Mouse (Mus musculus) hindbrain, postnatal 0 days (tissue): ENCODE measurements at regions not wholly inside any gene's neighbourhood (a gene's known extent, or its start where the extent isn't known, plus 50 kb on each side); places are given as distances from the start of the nearest gene placed in this dataset.

ENCODE experiments used
- ATAC-seq: fragments of 200-750 bp; cut with Nextera tagmentation; 2 replicates; pipeline ENCODE4 v1.8.0; 2017; ENCODE audit warnings: mild to moderate bottlenecking, moderate TSS enrichment, moderate library complexity
- DNase-seq: peaks from one replicate; pipeline ENCODE4 v3.0.0-alpha.2; 2015; ENCODE audit warnings: low spot score
- H3K27ac ChIP-seq: fragments of 300-500 bp; sonication (generic); 2 replicates; pipeline ENCODE4 v1.5.1; 2014; ENCODE audit warnings: mild to moderate bottlenecking
- H3K27me3 ChIP-seq: fragments of 300-500 bp; sonication (generic); 2 replicates; pipeline ENCODE4 v1.6.1; 2014; ENCODE audit warnings: low read length, mixed read lengths; ENCODE audit not compliant: insufficient read depth
- H3K36me3 ChIP-seq: fragments of 300-500 bp; sonication (generic); 2 replicates; pipeline ENCODE4 v1.6.1; 2014; ENCODE audit warnings: low read length, mixed read lengths; ENCODE audit not compliant: insufficient read depth
- H3K4me1 ChIP-seq: fragments of 300-500 bp; sonication (generic); 2 replicates; pipeline ENCODE4 v1.6.1; 2014; ENCODE audit warnings: antibody characterized with exemption, low read length, mixed read lengths; ENCODE audit not compliant: insufficient read depth
- H3K4me2 ChIP-seq: fragments of 300-500 bp; sonication (generic); 2 replicates; pipeline ENCODE4 v1.6.1; 2014; ENCODE audit warnings: low read depth, mild to moderate bottlenecking, low read length, moderate library complexity, mixed read lengths
- H3K4me3 ChIP-seq: fragments of 300-500 bp; sonication (generic); 2 replicates; pipeline ENCODE4 v1.5.1; 2014; ENCODE audit warnings: low read length
- H3K9ac ChIP-seq: fragments of 300-500 bp; sonication (generic); replicated peaks from 2 replicates; pipeline ENCODE4 v1.6.1; 2014; ENCODE audit warnings: mild to moderate bottlenecking, low read length, moderate library complexity, mixed read lengths
- H3K9me3 ChIP-seq: fragments of 300-500 bp; sonication (generic); 2 replicates; pipeline ENCODE4 v1.6.1; 2016; ENCODE audit warnings: low read length, mixed read lengths
- CTCF ChIP-seq: IDR thresholded peaks from 2 replicates; pipeline ENCODE4 v1.5.1; 2016; ENCODE audit warnings: antibody characterized with exemption, control low read depth, low read depth
- WGBS: fragments of 180-500 bp; shearing (Covaris S2); extraction: QIAGEN DNeasy Blood & Tissue Kit; methylation state at CpG from one replicate; pipeline ENCODE4 v1.1.7; 2014; 5-methylcytosine and 5-hydroxymethylcytosine counted together

GRCm38 (mm10) chr8:34469091-34469490 lies 357.6 kb upstream of the Gm10131 start:
- Histone ChIP-seq H3K27me3 (no peaks in the 10 kb centered on the region), H3K4me2 (no peak overlapping the region), H3K4me1 (peaks cover 8% of the 10 kb centered on the region; the same call in 1 of the 2 replicates), H3K27ac (no peak overlapping the region), H3K9me3 (no peaks in the 10 kb centered on the region), H3K4me3 (no peak overlapping the region), H3K36me3 (no peaks in the 10 kb centered on the region), H3K9ac (no peak overlapping the region)
- TF ChIP-seq CTCF, result no peak
- DNase-seq, result no peak
- 65% methylated on average over 2 of the region's 2 CpGs for WGBS
- ATAC-seq, result no peak

- Histone ChIP-seq H3K4me3 (no peak overlapping the region), H3K27me3 (no peaks in the 10 kb centered on the region), H3K9me3 (no peaks in the 10 kb centered on the region), H3K4me2 (no peak overlapping the region), H3K9ac (no peak overlapping the region), H3K27ac (no peak overlapping the region), H3K36me3 (no peaks in the 10 kb centered on the region), H3K4me1 (0 out of 2 replicates have a peak, but pooled peaks cover 3% of the 10 kb centered on the region)
- no peak for ATAC-seq
- 49% methylated on average over 5 of the region's 5 CpGs for WGBS
- peak; percentile 53 for DNase-seq
- TF ChIP-seq CTCF, result no peak
These were observed 355.3 kb upstream of the Gm10131 start for GRCm38 (mm10) chr8:34466786-34467364.

GRCm38 (mm10) chr8:34465398-34465797 lies 353.9 kb upstream of the Gm10131 start:
- H3K9ac ChIP-seq, result no peak overlapping the region
- no peaks in the 10 kb centered on the region for H3K36me3 ChIP-seq
- no peak for TF ChIP-seq CTCF
- H3K27me3 ChIP-seq, result no peaks in the 10 kb centered on the region
- H3K27ac ChIP-seq, result no peak overlapping the region
- WGBS, result 92% methylated on average over 1 of the region's 1 CpGs
- 0 out of 2 replicates have a peak, but pooled peaks cover 3% of the 10 kb centered on the region for H3K4me1 ChIP-seq
- no peaks in the 10 kb centered on the region for H3K9me3 ChIP-seq
- ATAC-seq, result no peak
- no peak overlapping the region for H3K4me3 ChIP-seq
- no peak for DNase-seq
- H3K4me2 ChIP-seq, result no peak overlapping the region

- ATAC-seq (no peak), DNase-seq (no peak)
- H3K36me3 ChIP-seq, result no peaks in the 10 kb centered on the region
- no peaks in the 10 kb centered on the region for H3K27me3 ChIP-seq
- WGBS, result 80% methylated on average over 5 of the region's 5 CpGs
- no peak for TF ChIP-seq CTCF
- no peaks in the 10 kb centered on the region for H3K9me3 ChIP-seq
- no peak overlapping the region for H3K9ac ChIP-seq
- H3K4me3 ChIP-seq, result no peak overlapping the region
- no peaks in the 10 kb centered on the region for H3K4me1 ChIP-seq
- no peak overlapping the region for H3K4me2 ChIP-seq
- H3K27ac ChIP-seq, result no peak overlapping the region
These were observed 350.7 kb upstream of the Gm10131 start for GRCm38 (mm10) chr8:34462262-34462661.

GRCm38 (mm10) chr8:34458300-34458699 lies 346.8 kb upstream of the Gm10131 start:
- no peak for TF ChIP-seq CTCF
- H3K27me3 ChIP-seq, result no peaks in the 10 kb centered on the region
- H3K27ac ChIP-seq, result no peak overlapping the region
- H3K4me2 ChIP-seq, result no peak overlapping the region
- DNase-seq, result no peak
- ATAC-seq, result no peak
- no peaks in the 10 kb centered on the region for H3K4me1 ChIP-seq
- 86% methylated on average over 8 of the region's 8 CpGs for WGBS
- H3K9me3 ChIP-seq, result no peaks in the 10 kb centered on the region
- no peak overlapping the region for H3K9ac ChIP-seq
- H3K4me3 ChIP-seq, result no peak overlapping the region
- no peaks in the 10 kb centered on the region for H3K36me3 ChIP-seq

GRCm38 (mm10) chr8:34456543-34456942 lies 345.0 kb upstream of the Gm10131 start:
- Histone ChIP-seq H3K4me3 (no peak overlapping the region), H3K36me3 (no peaks in the 10 kb centered on the region), H3K4me2 (no peak overlapping the region), H3K4me1 (no peaks in the 10 kb centered on the region), H3K9me3 (no peaks in the 10 kb centered on the region), H3K9ac (no peak overlapping the region), H3K27me3 (no peaks in the 10 kb centered on the region), H3K27ac (no peak overlapping the region)
- no peak for ATAC-seq
- no peak for TF ChIP-seq CTCF
- no peak for DNase-seq
- WGBS, result 83% methylated on average over 3 of the region's 3 CpGs

- Histone ChIP-seq H3K36me3 (no peaks in the 10 kb centered on the region), H3K4me1 (no peaks in the 10 kb centered on the region), H3K4me2 (no peak overlapping the region), H3K27me3 (no peaks in the 10 kb centered on the region), H3K4me3 (no peak overlapping the region), H3K9ac (no peak overlapping the region), H3K27ac (no peak overlapping the region), H3K9me3 (no peaks in the 10 kb centered on the region)
- TF ChIP-seq CTCF, result no peak
- ATAC-seq (0 out of 2 replicates have a peak, but pooled peaks have one; percentile 29), DNase-seq (no peak)
- WGBS, result 73% methylated on average over 14 of the region's 14 CpGs
These were observed 343.8 kb upstream of the Gm10131 start for GRCm38 (mm10) chr8:34455376-34455775.
